Mouse (Mus musculus): ENCODE measurements around the gene Ly6g6f.
"Not testable (repeated sequence)": the region's sequence is repeated elsewhere in the genome, so short reads cannot be mapped to it uniquely, and the experiment has no call there.

Ly6g6f gene

DNA sequence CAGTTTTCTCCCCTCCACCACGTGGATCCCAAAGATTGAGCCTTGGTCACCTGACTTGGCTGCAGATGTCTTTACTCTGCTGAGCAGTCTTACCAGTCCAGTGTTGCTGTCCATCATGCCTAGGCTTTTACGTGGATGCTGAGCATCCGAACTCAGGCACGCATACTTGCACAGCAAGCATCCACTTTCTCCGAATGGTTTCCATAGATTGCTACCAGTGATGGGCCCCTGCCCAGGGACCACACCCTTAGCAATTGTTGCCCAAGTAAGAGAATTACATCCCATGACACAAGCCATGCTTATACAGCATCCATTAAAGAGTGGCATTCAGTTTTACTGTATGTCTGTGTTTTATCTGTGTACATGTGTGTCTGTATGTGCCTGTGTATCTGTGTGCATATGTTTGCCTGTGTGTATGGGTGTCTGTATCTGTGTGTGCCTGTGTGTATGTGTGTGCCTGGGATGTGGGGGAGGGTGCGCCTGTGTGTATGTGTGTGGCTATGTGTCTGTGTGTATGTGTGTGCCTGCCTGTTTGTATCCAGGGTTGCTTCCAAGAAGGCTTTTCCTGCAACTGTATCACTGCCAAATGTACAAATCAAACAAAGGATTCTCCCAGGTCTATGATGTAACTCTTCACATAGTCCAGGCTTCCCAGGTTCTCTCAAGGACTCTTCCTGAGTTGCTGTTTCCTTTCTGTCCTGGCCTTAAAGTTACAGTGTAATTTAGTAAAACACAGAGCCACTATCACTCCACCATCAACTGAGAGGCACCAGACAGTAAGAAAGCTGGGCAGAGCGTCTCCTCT lies 29.5 kb downstream of the Ly6g6f start:
- no peak for DNase-seq (ENCODE audit: low read depth, low spot score)

DNA sequence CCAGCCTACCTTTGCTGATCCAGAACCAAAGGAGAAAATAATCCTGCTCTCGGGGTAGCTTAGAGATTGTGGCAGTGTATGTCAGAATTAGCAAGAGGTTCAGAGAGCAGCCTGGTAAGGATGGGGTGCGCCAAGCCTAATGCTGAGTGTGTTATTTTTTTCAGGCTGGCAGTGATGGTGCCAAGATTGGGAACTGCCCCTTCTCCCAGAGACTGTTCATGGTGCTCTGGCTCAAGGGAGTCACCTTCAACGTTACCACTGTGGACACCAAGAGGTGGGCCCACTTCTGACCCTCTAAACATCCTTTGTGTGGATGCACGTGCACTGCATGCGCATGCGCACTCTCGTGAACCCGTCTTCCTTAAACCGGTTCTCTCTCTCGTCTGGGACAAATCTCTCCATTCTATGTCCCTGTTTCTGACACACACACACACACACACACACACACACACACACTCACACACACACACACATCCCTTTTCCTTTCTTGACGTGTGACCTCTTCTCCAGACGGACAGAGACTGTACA lies 33.1 kb downstream of the Ly6g6f start:
- DNase-seq (ENCODE audit: low read depth, low spot score) = peak; percentile 56

DNA sequence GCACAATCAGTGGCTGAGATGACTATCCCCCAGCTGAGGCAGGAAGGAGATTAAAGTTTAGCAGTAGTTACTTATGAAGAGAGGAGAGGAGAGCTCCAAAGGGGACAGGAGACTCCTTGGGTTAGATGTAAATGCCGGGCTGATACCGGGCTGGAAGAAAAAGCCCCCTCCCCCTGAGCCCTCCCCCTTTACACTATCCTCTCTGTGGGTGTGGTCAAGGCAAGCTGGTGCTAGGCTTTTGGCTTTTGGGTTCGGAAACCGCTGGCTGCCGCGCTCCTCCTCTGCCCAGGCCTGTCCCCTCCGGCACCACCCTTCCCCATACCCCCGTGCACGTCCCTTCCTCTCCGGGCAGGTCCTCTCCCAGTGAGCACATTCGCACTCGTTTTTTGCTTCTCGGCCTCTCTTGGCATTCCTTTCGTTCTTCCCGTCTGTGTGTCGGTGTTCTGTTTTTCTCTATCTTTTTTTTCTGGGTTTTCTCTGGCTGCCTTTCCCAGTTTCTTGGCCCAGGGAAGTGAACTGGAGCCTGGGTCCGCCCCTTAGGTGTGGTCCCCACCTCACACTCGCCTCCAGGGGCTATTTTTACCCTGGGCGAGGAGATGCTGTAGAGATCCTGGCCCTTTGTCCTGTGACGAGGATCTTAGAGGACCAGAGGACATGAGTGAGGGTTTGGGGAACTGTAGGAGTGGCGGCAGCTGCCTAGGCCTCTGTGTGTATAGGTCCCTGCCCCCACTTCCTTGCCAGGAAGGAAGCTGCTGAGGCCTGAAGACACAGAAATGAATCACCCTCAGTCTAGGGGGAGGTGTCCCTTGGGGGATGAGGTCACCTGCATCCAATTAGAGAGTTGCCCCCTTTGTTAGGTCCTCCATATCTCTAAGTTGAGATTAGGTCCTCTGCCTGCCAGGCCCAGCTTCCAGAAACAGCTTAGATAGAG lies 34.0 kb downstream of the Ly6g6f start:
- DNase-seq (ENCODE audit: low read depth, low spot score) = peak; percentile 90

DNA sequence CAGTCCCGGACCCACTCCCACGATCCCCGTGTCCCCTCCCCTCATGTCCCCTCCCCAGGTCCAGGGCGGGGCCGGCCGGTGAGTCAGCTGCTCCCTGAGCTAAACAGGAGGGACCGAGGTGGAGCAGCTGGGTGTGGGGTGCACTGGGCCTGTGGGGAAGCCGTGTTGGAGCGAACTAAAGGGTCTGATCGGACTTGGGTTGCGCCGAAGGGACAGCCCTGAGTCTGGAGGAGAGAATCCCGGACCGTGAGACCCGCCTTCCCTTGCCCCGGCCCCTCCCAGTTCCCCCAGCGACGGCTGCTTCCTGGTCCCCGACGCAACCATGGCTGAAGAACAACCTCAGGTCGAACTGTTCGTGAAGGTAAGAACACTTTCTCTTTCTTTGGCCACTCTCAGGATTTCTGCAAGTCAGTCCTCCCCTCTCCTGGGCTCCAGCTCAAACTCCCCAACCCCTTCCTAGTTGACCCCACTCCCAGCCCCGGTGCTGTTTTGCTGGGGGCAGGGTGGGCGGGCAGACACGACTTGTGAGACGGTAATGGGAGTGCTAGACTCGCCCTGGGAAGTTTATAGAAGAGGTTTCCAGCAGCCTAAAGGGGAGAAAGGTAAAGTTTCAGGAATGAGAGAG lies 35.2 kb downstream of the Ly6g6f start:
- peak; percentile 77 for DNase-seq (ENCODE audit: low read depth, low spot score)

DNA sequence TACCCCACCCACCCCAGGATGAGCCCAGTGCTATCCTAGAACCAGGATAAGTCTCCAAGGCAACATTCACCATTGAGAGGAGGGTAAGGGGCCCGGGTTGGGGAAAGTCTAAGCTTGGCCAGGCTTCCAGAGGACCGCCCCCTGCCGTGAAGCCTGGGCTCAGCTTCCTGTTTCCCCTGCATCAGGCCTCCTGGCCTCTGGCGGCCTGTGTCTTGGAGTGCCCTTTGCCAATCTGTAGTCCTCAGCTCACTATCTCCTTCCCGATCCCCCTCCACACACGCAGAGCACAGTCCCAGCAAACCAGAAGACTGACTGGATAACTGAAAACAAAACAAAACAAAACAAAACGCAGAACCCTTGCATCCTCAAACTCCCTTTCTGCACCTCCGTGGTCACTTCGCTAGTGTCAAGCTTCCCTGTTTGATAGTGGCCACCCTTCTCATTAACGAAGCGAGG lies 35.8 kb downstream of the Ly6g6f start, which contains the start of gene Clic1:
Gene Clic1 (plus strand): TSS at position 406 of the 456 bp plus-strand sequence.
- DNase-seq (ENCODE audit: low read depth, low spot score) = peak; percentile 41

DNA sequence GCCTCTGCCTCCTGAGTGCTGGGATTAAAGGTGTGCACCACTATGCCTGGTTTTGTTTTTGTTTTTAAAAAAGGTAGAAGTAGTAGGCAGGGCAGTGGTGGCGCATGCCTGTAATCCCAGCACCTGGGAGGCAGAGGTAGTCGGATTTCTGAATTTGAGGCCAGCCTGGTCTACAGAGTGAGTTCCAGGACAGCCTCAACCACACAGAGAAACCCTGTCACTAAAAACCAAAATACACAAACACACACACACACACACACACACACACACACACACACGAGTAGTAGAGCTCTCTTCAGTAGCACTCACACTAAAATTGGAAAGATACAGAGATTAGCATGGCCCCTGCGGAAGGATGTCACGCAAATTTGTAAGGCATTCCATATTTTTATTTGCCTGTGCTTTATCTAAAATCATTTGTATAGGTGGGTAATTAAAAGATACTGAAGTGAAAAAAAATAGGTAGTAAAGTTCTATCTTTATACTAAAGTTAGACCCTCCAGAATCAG lies 36.4 kb downstream of the Ly6g6f start:
- no peak for DNase-seq (ENCODE audit: low read depth, low spot score)

DNA sequence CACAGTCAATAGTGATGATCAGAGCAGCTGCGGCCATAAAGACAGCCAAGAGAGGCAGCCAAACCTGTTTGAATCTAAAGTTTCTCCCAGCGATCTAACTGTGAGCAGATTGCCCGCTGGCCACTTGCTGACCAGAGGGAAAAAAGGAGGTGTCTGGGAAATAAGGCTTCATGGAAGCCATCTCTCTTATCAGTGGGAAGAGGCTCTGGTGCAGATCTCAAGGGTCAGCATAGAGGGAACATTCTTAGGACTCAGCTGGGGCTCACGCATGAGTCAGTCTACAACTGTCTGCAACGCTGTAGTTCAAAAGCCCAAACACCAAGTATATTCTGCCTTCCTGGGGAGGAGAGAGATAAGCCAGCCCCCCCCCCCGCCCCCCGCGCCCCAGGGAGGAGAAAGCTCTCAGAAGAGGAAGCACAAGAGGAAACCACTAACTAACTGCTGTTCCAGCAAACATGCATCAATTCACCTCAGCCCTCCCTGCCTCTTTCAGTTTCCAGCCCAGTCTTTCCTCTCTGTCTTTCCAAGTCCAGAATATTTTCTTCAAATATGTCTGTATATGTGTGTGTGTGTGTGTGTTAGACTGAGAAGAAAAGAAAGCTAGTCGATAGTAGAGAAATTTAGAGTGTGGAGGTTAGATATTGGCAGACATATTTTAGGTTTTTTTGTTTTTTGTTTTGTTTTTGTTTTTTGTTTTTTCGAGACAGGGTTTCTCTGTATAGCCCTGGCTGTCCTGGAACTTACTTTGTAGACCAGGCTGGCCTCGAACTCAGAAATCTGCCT lies 37.1 kb downstream of the Ly6g6f start:
- DNase-seq (ENCODE audit: low read depth, low spot score) = no peak

DNA sequence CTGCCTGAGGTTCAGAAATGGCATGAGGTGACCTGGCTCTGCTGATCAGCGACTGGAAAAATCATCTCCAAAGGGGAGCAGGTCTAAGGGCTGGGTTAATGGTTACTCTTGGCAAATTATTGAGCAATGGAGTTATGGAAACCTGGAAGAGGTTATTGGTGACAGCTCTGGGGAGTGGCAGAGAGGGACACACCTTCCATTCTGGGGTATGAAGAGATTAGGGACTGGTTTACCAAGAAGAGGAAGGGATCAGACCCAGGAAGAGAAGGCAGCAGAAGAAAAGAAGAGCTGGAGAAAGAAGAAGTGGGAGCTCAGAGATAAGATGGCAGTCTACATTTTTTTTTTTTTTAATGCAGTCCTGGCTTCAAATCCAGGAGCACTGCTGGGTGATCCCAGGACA lies 37.7 kb downstream of the Ly6g6f start:
- no peak for DNase-seq (ENCODE audit: low read depth, low spot score)

DNA sequence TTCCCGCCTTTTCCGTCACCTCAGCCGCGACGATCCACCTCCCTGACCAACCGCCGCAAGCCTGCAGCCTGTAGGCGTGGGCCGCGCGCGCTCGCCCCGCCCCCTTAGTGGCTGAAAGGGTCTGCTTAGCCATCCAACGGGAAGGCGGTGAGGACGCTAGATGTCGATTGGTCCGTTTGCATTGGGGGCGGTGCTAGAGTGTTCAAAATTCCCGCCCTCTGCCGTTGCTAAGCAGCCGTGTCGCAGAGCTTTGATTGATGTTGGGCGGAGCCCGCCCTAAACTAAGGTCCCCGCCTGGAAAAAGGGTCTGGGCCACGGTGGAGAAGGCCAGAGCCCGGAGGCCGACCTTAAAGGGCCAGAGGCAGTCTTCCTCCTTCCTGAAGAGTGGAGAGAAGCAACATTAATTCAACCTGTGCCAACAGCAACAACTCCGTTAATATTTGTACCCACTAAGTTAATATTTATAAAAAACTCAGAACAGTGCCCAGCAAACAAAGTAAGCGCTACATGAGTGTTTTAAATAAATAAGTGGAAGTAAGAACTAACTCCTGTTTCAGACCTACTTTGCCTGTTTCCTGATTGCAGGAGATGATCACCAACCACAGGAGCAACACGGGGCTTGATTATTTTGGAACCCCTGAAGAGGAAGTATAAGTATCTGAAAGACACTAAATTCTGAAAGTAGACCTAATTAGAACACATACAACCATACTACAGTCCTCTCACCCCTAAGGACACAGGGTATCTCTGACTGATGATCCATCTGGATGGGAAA lies 38.5 kb downstream of the Ly6g6f start, which contains the start of gene Msh5:
Gene Msh5 (minus strand): TSS at position 65 of the 775 bp plus-strand sequence.
- peak; percentile 100 for DNase-seq (ENCODE audit: low read depth, low spot score)

DNA sequence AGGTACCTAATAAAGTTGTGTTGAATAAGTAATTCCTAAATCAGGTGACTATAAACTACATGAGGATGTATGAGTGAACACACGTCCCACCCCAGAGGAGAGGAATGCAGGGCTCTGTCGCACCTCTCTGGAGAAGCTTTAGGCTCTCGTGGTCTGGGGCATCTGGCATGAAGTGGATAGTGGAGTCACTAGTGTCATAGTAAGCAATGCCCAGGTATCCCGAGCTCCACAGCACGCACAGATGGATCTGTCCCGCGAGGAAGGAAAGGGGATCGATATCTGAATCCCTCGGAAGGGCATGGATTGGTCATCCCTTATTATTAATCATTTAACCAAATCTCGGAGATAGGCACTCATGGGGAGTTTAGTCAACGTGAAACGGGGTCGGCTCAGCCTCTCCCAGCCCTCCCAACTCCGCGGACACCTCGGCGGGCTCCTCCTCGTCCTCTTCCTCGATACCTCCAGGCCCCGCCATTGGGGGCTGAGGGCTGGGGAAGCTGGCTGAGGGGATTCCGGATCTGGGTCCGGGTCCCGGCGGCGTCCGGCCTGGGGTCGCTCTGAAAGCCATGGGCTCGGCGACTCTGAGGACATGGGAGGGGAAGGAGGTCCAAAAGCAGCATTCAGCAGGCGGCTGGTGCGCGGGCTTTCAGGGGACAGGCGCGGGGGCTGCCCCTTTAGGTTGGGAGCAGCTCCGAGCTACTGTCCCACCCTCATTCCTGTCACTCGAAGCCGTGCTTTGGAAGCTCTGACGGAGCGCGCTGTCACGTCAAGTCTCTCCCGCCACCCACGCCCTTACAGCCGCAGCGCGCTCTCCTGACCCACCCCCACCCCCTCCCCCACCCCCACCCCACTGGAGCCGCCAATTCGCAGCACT lies 39.4 kb downstream of the Ly6g6f start:
- peak; percentile 16 for DNase-seq (ENCODE audit: low read depth, low spot score)

DNA sequence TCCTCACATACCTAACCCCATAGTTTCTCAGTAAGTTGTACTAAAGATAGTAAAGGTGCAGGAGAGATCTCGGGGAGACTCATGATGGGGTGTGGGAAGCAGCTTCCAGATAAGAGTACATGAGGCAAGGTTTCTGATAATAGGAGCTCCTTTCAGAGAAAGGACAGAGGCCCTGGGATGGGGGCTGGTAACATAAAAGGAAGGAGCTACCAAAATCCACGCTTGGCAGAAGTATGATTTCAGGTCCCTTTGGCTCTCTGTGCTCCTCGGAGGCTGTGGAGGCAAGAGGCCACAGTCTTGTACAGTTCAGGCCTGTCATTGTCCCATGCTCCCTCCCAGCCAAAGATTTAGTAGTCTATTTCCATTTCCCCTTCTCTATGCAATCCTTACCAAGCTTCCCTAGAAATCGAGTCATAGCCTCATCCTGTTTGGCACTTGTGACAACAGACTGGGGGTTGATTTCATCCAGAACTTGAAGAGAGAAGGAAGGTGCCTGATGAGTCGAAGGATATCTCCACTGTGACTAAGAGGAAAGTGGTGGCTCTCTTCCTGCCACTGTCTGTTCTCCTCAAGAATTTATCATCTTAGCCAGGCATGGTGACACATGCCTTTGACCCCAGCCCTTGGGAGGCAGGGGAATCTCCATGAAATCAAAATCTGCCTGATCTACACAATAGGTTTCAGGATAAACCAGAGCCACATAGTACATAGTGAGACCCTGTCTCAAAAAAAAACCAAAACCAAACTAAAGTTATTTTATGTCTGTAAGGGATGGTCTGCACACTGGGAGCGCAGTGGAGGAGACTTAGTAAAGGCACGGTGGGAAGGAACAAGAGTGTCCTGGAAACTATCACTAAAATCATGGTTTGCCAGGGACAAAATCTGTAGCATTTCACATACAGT lies 40.3 kb downstream of the Ly6g6f start:
- DNase-seq (ENCODE audit: low read depth, low spot score) = no peak

DNA sequence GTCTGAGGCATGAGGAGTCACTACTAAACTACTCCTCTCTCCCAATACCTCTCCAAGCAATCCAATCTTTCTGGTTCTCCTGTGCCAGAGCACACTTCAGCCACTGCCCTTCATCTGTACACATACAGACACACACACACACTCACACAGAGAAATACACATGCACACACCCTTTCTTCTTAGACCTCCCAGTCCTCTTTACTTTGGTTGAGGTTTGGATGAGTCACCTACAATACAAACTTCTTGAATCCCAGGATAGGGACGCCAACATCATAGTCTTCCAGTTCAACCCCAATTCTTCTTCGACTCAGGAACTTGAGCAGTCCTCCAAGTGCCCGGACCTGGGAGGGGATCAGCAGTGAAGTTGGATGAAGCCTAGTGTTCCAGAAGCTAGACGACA lies 41.6 kb downstream of the Ly6g6f start:
- no peak for DNase-seq (ENCODE audit: low read depth, low spot score)

DNA sequence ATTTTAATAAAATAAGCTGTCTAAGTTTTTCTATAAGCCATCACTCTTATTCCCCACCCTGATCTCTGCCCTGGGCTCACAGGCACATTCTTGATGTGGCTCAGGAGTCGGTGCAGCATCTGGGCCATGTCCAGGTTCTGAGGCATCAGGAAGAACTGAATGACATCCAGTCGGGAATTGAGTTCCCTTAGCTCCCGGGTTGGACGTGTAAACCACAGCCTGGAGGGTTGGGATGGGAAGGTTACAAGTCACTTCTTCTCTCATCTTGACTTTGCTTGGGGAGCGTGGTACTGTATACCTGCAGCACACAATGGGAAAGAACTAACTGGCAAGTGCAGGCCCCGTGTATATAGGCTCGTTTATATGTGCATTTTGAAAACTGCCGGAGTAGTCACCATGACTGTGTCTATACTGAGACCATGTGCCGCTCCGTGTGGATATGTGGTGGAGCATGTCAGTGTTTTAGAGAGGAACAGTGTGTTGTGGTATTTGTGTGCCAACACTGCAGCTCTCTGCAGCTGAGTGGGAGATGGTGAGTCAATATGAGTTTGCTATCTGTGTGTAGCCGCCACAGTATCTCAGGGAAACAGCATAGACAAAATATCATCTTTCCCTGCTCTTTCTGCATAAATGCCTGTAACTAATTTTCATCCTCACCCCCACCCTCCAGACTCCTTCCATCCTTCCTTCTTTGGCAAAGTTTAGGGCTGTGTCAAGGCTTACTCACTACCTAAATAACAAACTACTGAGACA lies 46.1 kb downstream of the Ly6g6f start:
- no peak for DNase-seq (ENCODE audit: low read depth, low spot score)

DNA sequence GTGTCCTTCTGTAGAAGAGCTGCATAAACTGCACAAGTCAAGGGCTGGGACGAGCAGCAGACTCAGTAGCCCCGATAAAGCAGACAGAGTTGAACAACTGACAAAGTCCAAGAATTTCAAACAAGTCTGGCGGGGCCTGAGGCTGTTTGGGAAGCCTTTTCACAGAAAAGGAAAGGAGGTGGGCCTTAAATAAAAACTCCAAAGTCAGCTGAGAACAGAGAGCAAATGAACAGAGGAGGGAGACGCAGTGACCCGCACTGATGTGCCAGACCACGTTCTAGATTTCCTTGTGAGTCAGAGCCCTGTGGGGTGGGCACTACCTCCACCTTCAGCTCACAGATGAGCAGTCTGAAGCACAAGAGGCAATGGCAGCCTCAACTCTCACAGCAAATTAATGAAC lies 50.5 kb downstream of the Ly6g6f start:
- DNase-seq (ENCODE audit: low read depth, low spot score) = no peak

DNA sequence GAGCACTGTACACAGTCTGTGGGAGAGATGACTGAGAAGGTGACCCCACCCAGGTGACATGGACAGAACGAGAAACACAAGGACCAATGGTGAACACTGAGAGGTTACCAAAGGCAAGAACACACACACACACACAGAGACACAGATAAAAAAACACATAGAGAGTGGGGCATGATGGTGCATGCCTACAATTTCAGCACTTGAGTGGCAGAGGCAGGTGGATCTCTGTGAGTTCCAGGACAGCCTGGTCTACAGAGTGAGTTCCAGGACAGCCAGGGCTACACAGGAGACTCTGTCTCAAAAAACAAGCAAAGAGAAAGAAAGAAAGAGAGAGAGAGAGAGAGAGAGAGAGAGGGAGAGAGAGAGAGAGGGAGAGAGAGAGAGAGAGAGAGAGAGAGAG lies 51.7 kb downstream of the Ly6g6f start:
- DNase-seq (ENCODE audit: low read depth, low spot score) = not testable (repeated sequence)

DNA sequence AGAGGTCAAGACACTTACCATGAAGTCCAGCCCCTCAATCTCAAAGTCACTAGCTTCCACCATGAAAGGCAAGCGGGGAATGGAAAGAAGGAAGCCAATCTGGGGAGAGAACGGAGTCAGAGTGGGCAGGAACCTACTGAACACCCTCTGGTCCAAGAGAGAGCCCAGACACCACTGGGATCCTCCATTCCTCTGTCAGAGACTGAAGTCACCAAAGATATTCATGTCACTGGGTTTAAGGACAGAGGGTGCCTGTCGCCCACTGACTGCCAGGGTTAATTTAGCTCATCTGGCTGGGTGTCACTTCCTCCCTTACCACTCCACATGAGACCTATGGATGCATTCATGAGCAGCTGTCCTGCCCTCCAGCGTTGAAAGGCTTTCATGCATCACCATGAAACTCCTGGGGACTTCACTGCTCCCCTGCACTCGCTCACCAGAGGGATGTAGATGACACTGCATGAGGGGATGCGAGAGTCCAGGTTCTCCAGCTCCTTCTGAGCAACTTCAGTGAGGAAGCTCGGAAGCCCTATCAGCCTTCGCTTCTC lies 53.0 kb downstream of the Ly6g6f start:
- no peak for DNase-seq (ENCODE audit: low read depth, low spot score)

DNA sequence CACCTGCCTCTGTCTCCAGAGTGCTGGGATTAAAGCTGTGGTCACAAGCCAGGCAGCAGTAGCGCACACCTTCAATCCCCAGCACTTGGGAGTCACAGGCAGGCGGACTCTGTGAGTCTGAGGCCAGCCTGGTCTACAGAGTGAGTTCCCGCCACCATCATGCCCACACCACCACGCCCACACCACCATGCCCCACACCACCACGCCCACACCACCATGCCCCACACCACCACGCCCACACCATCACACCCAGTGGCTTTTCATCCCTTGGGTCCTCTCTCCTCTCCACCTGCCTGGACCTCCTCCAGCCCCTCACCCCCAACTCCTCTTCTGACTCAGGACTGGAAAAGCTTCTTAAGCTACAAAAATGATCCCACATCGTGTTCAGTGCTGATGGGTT lies 53.5 kb downstream of the Ly6g6f start:
- DNase-seq (ENCODE audit: low read depth, low spot score) = no peak
